Mouse (Mus musculus): ENCODE data around the gene March6. TPM values are rescaled to one million over a fixed set of nuclear protein-coding genes. Genes with fewer than 3 reads are reported as not detected.

March6 gene
- total and polyA plus RNA-seq, 2 experiments, result 22.6 to 77.0 TPM

DNA sequence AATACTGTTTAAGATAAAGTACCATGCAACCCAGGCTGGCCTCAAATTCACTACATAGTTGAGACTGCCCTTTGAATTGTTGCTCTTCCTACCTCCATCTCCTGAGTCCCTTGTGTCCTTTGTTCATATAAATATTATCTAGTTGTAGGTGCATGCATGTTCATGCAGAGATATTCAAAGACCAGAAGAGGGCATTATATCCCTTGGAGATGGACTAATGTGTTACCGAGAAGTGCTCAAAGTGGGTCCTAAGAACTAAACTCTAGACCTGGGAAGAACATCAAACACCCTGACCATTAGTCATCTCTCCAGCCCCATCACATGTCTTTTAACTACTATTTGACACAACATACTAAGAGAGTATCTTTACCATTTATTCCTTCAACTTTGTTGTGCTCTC, 13.7 kb downstream of the March6 start:
- TF ChIP-seq POLR2A (IDR thresholded peaks at IDR 0.05; ENCODE audit: extremely low read depth, insufficient read depth, low read length) (no peak), CTCF (IDR thresholded peaks at IDR 0.05; ENCODE audit: low read depth, low read length) (0 out of 2 replicates have a peak, but pooled peaks have one; percentile 14)
- Histone ChIP-seq H3K4me1 (ENCODE audit: control insufficient read depth, insufficient read depth, low read length) (peaks cover 18% of the 10 kb centered on the region), H3K27me3 (ENCODE audit: control insufficient read depth, insufficient read depth, low read length) (no peaks in the 10 kb centered on the region), H3K27ac (replicated peaks; ENCODE audit: insufficient read depth, low read depth, low read length) (no peak overlapping the region), H3K9ac (ENCODE audit: low read depth, low read length) (no peak overlapping the region), H3K4me3 (ENCODE audit: insufficient read depth, low read depth, low read length) (no peak overlapping the region), H3K36me3 (ENCODE audit: control insufficient read depth, insufficient read depth, low read length) (no peaks in the 10 kb centered on the region), H3K79me2 (ENCODE audit: control insufficient read depth, insufficient read depth, low read length) (peaks cover 32% of the 10 kb centered on the region; the same call in 1 of the 2 replicates)
- WGBS, result 29% methylated on average over 1 of the region's 1 CpGs
- peak; percentile 60 for DNase-seq (ENCODE audit: extremely low read depth, low read depth, low spot score)

DNA sequence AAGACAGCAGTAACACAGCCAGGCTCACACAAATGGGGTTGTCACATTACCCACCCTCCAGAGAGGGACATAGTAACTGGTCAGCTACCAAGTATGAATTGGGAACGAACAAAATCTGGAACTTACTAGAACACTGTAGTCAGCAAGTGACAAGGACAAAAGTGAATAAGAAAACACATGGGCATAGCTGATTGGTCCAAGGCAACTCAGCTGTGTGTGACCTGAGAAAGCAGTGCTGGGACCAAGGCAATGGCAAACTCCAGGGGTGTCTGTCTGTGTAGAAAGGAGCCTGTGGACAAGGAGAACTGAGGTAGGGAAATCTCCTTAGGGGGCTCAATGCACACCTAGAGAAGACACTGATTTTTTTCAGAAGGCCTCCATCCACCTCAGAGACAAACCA, 19.1 kb downstream of the March6 start:
- Histone ChIP-seq H3K27me3 (ENCODE audit: control insufficient read depth, insufficient read depth, low read length) (no peaks in the 10 kb centered on the region), H3K4me3 (ENCODE audit: insufficient read depth, low read depth, low read length) (no peak overlapping the region), H3K4me1 (ENCODE audit: control insufficient read depth, insufficient read depth, low read length) (peaks cover 8% of the 10 kb centered on the region), H3K27ac (replicated peaks; ENCODE audit: insufficient read depth, low read depth, low read length) (no peak overlapping the region), H3K9ac (ENCODE audit: low read depth, low read length) (no peak overlapping the region), H3K79me2 (ENCODE audit: control insufficient read depth, insufficient read depth, low read length) (peaks cover 23% of the 10 kb centered on the region; the same call in 1 of the 2 replicates), H3K36me3 (ENCODE audit: control insufficient read depth, insufficient read depth, low read length) (no peaks in the 10 kb centered on the region)
- TF ChIP-seq CTCF (IDR thresholded peaks at IDR 0.05; ENCODE audit: low read depth, low read length) (no peak), POLR2A (IDR thresholded peaks at IDR 0.05; ENCODE audit: extremely low read depth, insufficient read depth, low read length) (no peak)
- no peak for DNase-seq (ENCODE audit: extremely low read depth, low read depth, low spot score)
- 34% methylated on average over 1 of the region's 1 CpGs for WGBS

DNA sequence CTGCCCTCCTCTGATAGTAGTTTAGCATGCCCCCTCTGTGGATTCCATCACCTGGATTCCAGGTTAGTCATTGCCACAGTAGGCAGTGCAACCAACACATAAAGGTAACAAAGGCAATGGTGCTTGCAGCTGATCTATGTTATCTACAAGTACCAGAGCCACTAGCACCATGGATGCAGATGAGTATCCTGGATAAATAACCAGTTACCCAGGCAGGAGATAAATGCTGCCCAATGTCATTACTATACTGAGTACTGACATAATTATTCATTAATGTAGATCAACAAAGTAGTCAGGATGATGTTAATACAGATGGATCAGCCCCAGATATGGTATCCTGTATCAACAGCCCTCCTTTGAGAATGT, 19.5 kb downstream of the March6 start:
- no peak for TF ChIP-seq CTCF (IDR thresholded peaks at IDR 0.05; ENCODE audit: low read depth, low read length)
- TF ChIP-seq POLR2A (IDR thresholded peaks at IDR 0.05; ENCODE audit: extremely low read depth, insufficient read depth, low read length), result no peak
- Histone ChIP-seq H3K4me3 (ENCODE audit: insufficient read depth, low read depth, low read length) (no peak overlapping the region), H3K27ac (replicated peaks; ENCODE audit: insufficient read depth, low read depth, low read length) (no peak overlapping the region), H3K9ac (ENCODE audit: low read depth, low read length) (no peak overlapping the region), H3K4me1 (ENCODE audit: control insufficient read depth, insufficient read depth, low read length) (peaks cover 8% of the 10 kb centered on the region), H3K36me3 (ENCODE audit: control insufficient read depth, insufficient read depth, low read length) (no peaks in the 10 kb centered on the region), H3K27me3 (ENCODE audit: control insufficient read depth, insufficient read depth, low read length) (no peaks in the 10 kb centered on the region), H3K79me2 (ENCODE audit: control insufficient read depth, insufficient read depth, low read length) (peaks cover 19% of the 10 kb centered on the region; the same call in 1 of the 2 replicates)
- DNase-seq (ENCODE audit: extremely low read depth, low read depth, low spot score), result no peak

DNA sequence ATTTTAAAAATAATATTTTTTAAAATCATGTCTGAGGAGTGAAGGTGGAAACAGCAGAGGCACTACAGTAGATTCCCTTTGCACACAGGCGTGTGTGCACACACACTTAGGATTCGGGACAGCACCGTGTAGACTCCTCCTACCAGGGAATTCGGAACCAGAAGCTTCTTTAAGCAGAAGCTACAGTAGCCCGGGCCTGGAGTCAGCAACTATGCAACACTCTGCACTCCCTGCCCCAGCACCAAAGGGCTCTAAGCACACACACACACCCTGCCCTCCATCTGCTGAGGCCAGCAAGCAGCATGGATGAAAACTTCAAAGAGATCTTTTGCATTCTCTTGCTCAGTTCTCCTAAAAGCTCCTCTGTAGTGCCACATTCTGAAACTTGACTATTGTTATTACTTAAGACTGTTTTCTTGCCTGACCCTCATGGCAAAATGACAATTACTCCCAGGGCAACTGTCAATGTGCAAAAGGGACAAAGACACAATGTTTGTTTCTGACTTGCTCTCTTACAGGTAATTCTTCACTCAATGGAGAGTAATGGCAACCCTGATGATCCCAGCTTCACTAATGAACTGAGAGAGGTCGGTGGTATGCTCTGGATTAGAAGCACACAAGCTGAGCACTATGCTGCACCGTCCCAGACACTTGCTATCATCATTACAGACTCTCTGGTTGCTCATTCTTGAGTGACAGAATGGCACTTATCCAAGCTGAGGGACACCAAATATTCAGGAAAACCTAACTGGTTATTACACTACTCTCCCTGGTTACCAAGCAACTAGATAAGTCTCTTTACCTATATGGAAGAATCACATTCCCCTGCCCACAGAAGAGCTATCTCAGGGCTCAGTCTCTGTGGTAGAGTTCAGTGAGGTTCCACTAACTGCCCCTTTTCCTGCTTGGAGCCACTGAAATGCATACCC, 20.1 kb downstream of the March6 start:
- no peak for TF ChIP-seq CTCF (IDR thresholded peaks at IDR 0.05; ENCODE audit: low read depth, low read length)
- no peak for TF ChIP-seq POLR2A (IDR thresholded peaks at IDR 0.05; ENCODE audit: extremely low read depth, insufficient read depth, low read length)
- no peak overlapping the region for H3K9ac ChIP-seq (ENCODE audit: low read depth, low read length)
- H3K36me3 ChIP-seq (ENCODE audit: control insufficient read depth, insufficient read depth, low read length), result peaks cover 3% of the 10 kb centered on the region; the same call in 1 of the 2 replicates
- peak; percentile 56 for DNase-seq (ENCODE audit: extremely low read depth, low read depth, low spot score)
- WGBS, result 24% methylated on average over 7 of the region's 7 CpGs
- H3K4me3 ChIP-seq (ENCODE audit: insufficient read depth, low read depth, low read length), result no peak overlapping the region
- H3K4me1 ChIP-seq (ENCODE audit: control insufficient read depth, insufficient read depth, low read length), result peaks cover 8% of the 10 kb centered on the region
- no peak overlapping the region for H3K27ac ChIP-seq (replicated peaks; ENCODE audit: insufficient read depth, low read depth, low read length)
- H3K27me3 ChIP-seq (ENCODE audit: control insufficient read depth, insufficient read depth, low read length), result no peaks in the 10 kb centered on the region
- peaks cover 19% of the 10 kb centered on the region; the same call in 1 of the 2 replicates for H3K79me2 ChIP-seq (ENCODE audit: control insufficient read depth, insufficient read depth, low read length)

DNA sequence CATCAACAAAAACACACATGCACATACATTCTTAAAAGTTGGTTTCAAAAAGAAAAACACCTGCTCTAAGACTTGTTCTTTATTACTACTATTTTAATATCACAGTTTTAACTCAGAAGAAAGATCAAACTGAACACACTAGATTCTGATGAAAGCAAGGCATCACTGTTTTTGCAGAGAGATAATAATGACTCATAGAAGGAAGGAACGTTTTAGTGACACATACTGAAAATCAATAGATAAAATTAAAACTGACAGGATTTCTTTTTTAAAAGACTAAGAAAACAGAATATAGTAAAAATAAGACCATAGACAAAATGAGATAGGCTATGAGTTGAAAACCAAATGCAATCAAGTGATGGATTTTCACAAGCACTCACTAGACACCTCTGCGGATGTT, 25.8 kb downstream of the March6 start:
- WGBS, result 56% methylated on average over 2 of the region's 2 CpGs
- H3K9ac ChIP-seq (ENCODE audit: low read depth, low read length), result no peak overlapping the region
- TF ChIP-seq CTCF (IDR thresholded peaks at IDR 0.05; ENCODE audit: low read depth, low read length) (no peak), POLR2A (IDR thresholded peaks at IDR 0.05; ENCODE audit: extremely low read depth, insufficient read depth, low read length) (no peak)
- no peaks in the 10 kb centered on the region for H3K4me1 ChIP-seq (ENCODE audit: control insufficient read depth, insufficient read depth, low read length)
- no peak overlapping the region for H3K4me3 ChIP-seq (ENCODE audit: insufficient read depth, low read depth, low read length)
- H3K79me2 ChIP-seq (ENCODE audit: control insufficient read depth, insufficient read depth, low read length), result peaks cover 10% of the 10 kb centered on the region; the same call in 1 of the 2 replicates
- no peak for DNase-seq (ENCODE audit: extremely low read depth, low read depth, low spot score)
- H3K27ac ChIP-seq (replicated peaks; ENCODE audit: insufficient read depth, low read depth, low read length), result no peak overlapping the region
- peaks cover 29% of the 10 kb centered on the region for H3K36me3 ChIP-seq (ENCODE audit: control insufficient read depth, insufficient read depth, low read length)
- no peaks in the 10 kb centered on the region for H3K27me3 ChIP-seq (ENCODE audit: control insufficient read depth, insufficient read depth, low read length)

DNA sequence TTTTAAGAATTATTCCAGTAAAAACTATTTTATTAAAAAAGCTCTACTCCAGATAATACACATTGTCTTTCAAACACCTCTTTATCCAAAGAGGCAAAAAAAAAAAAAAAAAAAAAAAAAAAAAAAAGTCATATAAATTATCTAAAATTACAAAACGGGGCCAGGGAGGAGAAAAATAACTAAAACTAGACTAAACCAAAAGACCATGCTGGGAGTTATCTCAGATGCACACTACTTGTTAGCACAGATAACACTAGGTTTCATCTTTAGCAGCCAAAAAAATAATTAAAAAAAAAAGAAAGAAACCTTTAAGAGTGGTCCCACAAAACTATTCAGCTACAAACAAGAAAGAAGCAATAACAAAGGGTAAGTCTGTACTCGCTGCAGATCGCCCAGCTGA, 27.4 kb downstream of the March6 start:
- Histone ChIP-seq H3K4me3 (ENCODE audit: insufficient read depth, low read depth, low read length) (no peak overlapping the region), H3K36me3 (ENCODE audit: control insufficient read depth, insufficient read depth, low read length) (peaks cover 38% of the 10 kb centered on the region), H3K27ac (replicated peaks; ENCODE audit: insufficient read depth, low read depth, low read length) (no peak overlapping the region), H3K27me3 (ENCODE audit: control insufficient read depth, insufficient read depth, low read length) (no peaks in the 10 kb centered on the region), H3K4me1 (ENCODE audit: control insufficient read depth, insufficient read depth, low read length) (no peaks in the 10 kb centered on the region), H3K79me2 (ENCODE audit: control insufficient read depth, insufficient read depth, low read length) (peaks cover 14% of the 10 kb centered on the region; the same call in 1 of the 2 replicates), H3K9ac (ENCODE audit: low read depth, low read length) (no peak overlapping the region)
- WGBS, result 92% methylated on average over 3 of the region's 3 CpGs
- TF ChIP-seq CTCF (IDR thresholded peaks at IDR 0.05; ENCODE audit: low read depth, low read length) (no peak), POLR2A (IDR thresholded peaks at IDR 0.05; ENCODE audit: extremely low read depth, insufficient read depth, low read length) (no peak)
- DNase-seq (ENCODE audit: extremely low read depth, low read depth, low spot score), result no peak

Measured in liver, adult 2 months (tissue).